Mouse (Mus musculus): Measurements from ENCODE around the gene Ccser2. TPM values are rescaled to one million over a fixed set of nuclear protein-coding genes. Genes with fewer than 3 reads are reported as not detected.
A peak's percentile ranks its signal among the peaks of the same experiment; 100 is the strongest.

The Ccser2 gene
- polyA plus RNA-seq, 1 experiment from 2014 or later: 31.1 TPM

DNA sequence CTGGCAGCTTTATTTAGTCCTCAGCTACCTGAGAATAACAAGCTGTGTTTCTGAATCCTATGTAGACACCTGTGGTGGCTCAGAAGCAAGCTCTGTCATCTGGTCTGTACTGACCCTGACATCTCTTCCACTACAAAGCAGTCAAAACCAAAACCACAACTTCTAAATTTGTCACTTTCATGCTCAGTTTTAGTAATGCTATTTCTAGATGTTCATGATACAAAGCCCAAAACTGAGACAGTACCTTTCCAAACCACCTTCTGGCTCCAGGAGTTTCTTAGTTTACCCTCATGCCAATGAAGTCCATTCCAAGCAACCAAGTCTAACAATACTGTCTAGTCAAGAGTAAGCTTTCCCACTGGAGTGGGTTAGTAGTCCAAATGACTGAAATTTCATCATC, 36.5 kb downstream of the Ccser2 start:
- Histone ChIP-seq H3K36me3 (ENCODE audit: control insufficient read depth, insufficient read depth, low read length) (no peaks in the 10 kb centered on the region; the same call in 1 of the 2 replicates), H3K27me3 (replicated peaks; ENCODE audit: control insufficient read depth, insufficient read depth, low read length) (no peaks in the 10 kb centered on the region), H3K4me1 (replicated peaks; ENCODE audit: control insufficient read depth, insufficient read depth, low read length) (no peaks in the 10 kb centered on the region), H3K27ac (ENCODE audit: low read depth) (no peak overlapping the region), H3K4me3 (ENCODE audit: low read depth, low read length) (no peak overlapping the region), H3K9ac (ENCODE audit: low read length) (no peak overlapping the region), H3K9me3 (ENCODE audit: control insufficient read depth, low read length) (no peaks in the 10 kb centered on the region), H3K4me2 (ENCODE audit: low read length) (no peak overlapping the region)
- ATAC-seq (replicated peaks; ENCODE audit: low FRiP score, low TSS enrichment, low read depth): no peak
- no peak for DNase-seq (ENCODE audit: low spot score)

DNA sequence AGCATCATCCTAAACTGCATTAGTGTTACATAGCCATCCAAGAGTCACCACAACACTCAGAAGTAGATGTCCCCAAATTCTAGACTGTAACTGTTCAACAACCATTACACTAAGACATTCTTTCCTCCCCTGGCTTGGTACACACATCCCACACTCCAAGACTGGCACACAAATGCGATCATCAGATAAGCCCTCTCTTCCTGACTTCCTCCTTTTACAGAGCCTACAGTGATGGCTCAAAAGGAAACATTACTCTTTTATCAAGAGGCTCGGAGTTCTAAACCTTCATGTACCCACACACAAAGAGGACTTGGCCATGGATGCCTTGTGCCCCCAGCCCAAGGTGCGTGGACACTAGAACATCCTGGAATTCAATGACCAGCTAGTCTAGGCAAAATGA, 45.2 kb downstream of the Ccser2 start:
- H3K4me2 ChIP-seq (ENCODE audit: low read length): no peak overlapping the region
- 0 out of 2 replicates have a peak, but pooled peaks cover 7% of the 10 kb centered on the region for H3K4me1 ChIP-seq (replicated peaks; ENCODE audit: control insufficient read depth, insufficient read depth, low read length)
- no peaks in the 10 kb centered on the region for H3K27me3 ChIP-seq (replicated peaks; ENCODE audit: control insufficient read depth, insufficient read depth, low read length)
- DNase-seq (ENCODE audit: low spot score) (no peak), ATAC-seq (replicated peaks; ENCODE audit: low FRiP score, low TSS enrichment, low read depth) (no peak)
- no peaks in the 10 kb centered on the region for H3K9me3 ChIP-seq (ENCODE audit: control insufficient read depth, low read length)
- no peak overlapping the region for H3K9ac ChIP-seq (ENCODE audit: low read length)
- H3K36me3 ChIP-seq (ENCODE audit: control insufficient read depth, insufficient read depth, low read length): no peaks in the 10 kb centered on the region; the same call in 1 of the 2 replicates
- no peak overlapping the region for H3K27ac ChIP-seq (ENCODE audit: low read depth)
- no peak overlapping the region for H3K4me3 ChIP-seq (ENCODE audit: low read depth, low read length)
- WGBS: 91% methylated on average over 3 of the region's 3 CpGs

DNA sequence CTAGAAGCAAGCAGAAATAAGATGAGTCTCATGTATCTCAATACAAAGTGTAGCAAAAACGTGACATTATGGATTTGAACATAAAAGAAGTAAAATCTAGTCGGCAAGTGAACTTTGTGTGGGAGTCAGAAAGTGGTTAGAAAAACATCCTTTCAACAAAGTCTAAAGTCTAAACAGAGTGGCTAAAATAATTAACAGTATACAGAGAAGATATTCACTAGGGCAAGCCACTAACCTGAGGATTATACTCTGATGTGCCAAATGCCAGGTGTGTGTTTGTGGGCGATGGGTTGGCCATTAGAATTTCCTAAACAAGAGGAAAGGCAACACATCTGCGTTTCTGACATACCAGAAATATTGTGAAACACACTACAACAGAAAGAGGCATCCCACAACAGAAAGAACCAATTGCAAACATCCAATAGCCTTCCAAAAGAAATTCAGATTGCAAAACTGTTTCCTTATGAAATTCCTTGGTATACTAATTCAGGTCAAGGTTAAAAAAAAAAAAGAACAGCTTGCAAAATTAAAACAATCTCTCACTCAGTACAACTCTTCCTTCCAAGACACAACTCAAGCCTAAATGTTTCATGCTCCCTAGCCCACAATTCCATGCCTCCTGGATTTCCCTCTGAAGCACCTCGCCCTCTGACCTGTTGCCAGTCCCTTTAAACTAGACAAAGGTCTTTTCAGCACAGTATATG, 47.1 kb downstream of the Ccser2 start:
- no peaks in the 10 kb centered on the region for H3K27me3 ChIP-seq (replicated peaks; ENCODE audit: control insufficient read depth, insufficient read depth, low read length)
- no peak overlapping the region for H3K27ac ChIP-seq (ENCODE audit: low read depth)
- H3K36me3 ChIP-seq (ENCODE audit: control insufficient read depth, insufficient read depth, low read length): peaks cover 5% of the 10 kb centered on the region; the same call in 1 of the 2 replicates
- H3K4me2 ChIP-seq (ENCODE audit: low read length): no peak overlapping the region
- DNase-seq (ENCODE audit: low spot score): no peak
- H3K4me1 ChIP-seq (replicated peaks; ENCODE audit: control insufficient read depth, insufficient read depth, low read length): 0 out of 2 replicates have a peak, but pooled peaks cover 7% of the 10 kb centered on the region
- no peaks in the 10 kb centered on the region for H3K9me3 ChIP-seq (ENCODE audit: control insufficient read depth, low read length)
- H3K4me3 ChIP-seq (ENCODE audit: low read depth, low read length): no peak overlapping the region
- 89% methylated on average over 5 of the region's 5 CpGs for WGBS
- ATAC-seq (replicated peaks; ENCODE audit: low FRiP score, low TSS enrichment, low read depth): no peak
- no peak overlapping the region for H3K9ac ChIP-seq (ENCODE audit: low read length)

DNA sequence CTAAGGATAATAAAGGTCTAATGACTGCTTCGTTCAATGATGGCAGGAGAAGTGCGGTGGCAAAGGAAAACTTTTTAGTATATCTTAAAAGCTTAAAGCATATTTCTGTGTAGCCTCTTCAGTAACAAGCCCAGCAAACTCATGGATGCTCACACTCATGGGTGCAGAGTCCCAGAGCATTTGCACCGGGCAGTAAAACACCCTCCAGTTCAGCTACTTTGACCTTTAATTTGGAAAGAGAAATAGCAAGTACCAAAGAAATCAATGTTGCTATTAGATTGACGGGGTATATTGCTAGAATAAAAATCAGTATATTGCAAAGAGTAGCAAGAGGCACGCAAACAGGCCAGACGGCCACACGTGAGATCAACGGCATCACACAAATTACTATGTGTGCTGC, 48.7 kb downstream of the Ccser2 start:
- WGBS: 92% methylated on average over 8 of the region's 8 CpGs
- Histone ChIP-seq H3K4me1 (replicated peaks; ENCODE audit: control insufficient read depth, insufficient read depth, low read length) (0 out of 2 replicates have a peak, but pooled peaks cover 7% of the 10 kb centered on the region), H3K36me3 (ENCODE audit: control insufficient read depth, insufficient read depth, low read length) (0 out of 2 replicates have a peak, but pooled peaks cover 5% of the 10 kb centered on the region), H3K27me3 (replicated peaks; ENCODE audit: control insufficient read depth, insufficient read depth, low read length) (no peaks in the 10 kb centered on the region), H3K4me3 (ENCODE audit: low read depth, low read length) (no peak overlapping the region), H3K9ac (ENCODE audit: low read length) (no peak overlapping the region), H3K4me2 (ENCODE audit: low read length) (no peak overlapping the region), H3K27ac (ENCODE audit: low read depth) (peak overlapping the region; percentile 89), H3K9me3 (ENCODE audit: control insufficient read depth, low read length) (no peaks in the 10 kb centered on the region)
- ATAC-seq (replicated peaks; ENCODE audit: low FRiP score, low TSS enrichment, low read depth): no peak
- no peak for DNase-seq (ENCODE audit: low spot score)

DNA sequence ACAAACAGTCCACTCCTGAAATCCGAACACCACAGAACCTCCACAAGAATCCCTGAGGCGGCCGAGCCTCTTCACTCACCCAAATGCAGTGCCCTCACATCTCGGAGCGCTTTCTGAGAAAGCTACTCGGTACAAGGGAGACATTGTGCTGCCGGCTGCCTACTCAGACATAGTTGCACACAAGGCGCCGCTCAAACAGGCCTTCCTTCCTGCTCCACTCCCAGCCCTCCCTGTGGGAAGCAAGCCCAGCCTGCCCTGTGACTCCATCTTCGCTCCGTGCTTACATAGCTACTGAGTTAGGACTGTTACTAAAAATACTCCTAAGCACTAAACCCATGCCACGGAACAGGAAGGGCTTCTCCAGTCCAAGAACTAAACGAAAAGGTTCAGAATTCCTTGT, 49.4 kb downstream of the Ccser2 start:
- H3K9me3 ChIP-seq (ENCODE audit: control insufficient read depth, low read length): no peaks in the 10 kb centered on the region
- H3K4me3 ChIP-seq (ENCODE audit: low read depth, low read length): peak overlapping the region; percentile 16
- 0 out of 2 replicates have a peak, but pooled peaks cover 5% of the 10 kb centered on the region for H3K36me3 ChIP-seq (ENCODE audit: control insufficient read depth, insufficient read depth, low read length)
- peak overlapping the region; percentile 37 for H3K4me2 ChIP-seq (ENCODE audit: low read length)
- H3K27me3 ChIP-seq (replicated peaks; ENCODE audit: control insufficient read depth, insufficient read depth, low read length): no peaks in the 10 kb centered on the region
- H3K27ac ChIP-seq (ENCODE audit: low read depth): peak overlapping the region; percentile 89
- 0 out of 2 replicates have a peak, but pooled peaks cover 7% of the 10 kb centered on the region for H3K4me1 ChIP-seq (replicated peaks; ENCODE audit: control insufficient read depth, insufficient read depth, low read length)
- WGBS: 30% methylated on average over 13 of the region's 13 CpGs
- H3K9ac ChIP-seq (ENCODE audit: low read length): 0 out of 2 replicates have a peak overlapping the region, but pooled peaks have one; percentile 27
- ATAC-seq (replicated peaks; ENCODE audit: low FRiP score, low TSS enrichment, low read depth): peak; percentile 74
- peak; percentile 71 for DNase-seq (ENCODE audit: low spot score)

DNA sequence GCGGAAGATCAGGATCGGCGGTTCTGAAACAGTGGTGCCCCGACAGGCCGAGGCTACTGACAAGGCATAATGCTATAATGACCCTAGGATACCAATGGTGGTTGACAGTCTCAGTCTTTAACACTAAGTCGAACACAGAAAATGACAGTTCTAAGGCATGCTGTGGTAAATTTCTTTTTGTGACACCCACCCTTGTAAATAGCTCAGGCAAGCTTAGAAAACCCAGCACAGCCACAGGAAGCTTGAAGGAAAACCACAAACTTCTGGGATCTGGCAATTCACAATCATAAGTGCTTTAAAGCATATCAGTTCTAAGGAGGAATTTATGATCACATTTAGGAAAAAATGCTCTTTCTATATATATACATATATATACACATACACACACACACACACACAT, 53.4 kb downstream of the Ccser2 start:
- Histone ChIP-seq H3K9ac (ENCODE audit: low read length) (no peak overlapping the region), H3K4me2 (ENCODE audit: low read length) (no peak overlapping the region), H3K4me1 (replicated peaks; ENCODE audit: control insufficient read depth, insufficient read depth, low read length) (0 out of 2 replicates have a peak, but pooled peaks cover 7% of the 10 kb centered on the region), H3K27me3 (replicated peaks; ENCODE audit: control insufficient read depth, insufficient read depth, low read length) (no peaks in the 10 kb centered on the region), H3K4me3 (ENCODE audit: low read depth, low read length) (no peak overlapping the region), H3K27ac (ENCODE audit: low read depth) (no peak overlapping the region), H3K36me3 (ENCODE audit: control insufficient read depth, insufficient read depth, low read length) (0 out of 2 replicates have a peak, but pooled peaks cover 5% of the 10 kb centered on the region), H3K9me3 (ENCODE audit: control insufficient read depth, low read length) (no peaks in the 10 kb centered on the region)
- 97% methylated on average over 6 of the region's 6 CpGs for WGBS
- ATAC-seq (replicated peaks; ENCODE audit: low FRiP score, low TSS enrichment, low read depth) (no peak), DNase-seq (ENCODE audit: low spot score) (no peak)

DNA sequence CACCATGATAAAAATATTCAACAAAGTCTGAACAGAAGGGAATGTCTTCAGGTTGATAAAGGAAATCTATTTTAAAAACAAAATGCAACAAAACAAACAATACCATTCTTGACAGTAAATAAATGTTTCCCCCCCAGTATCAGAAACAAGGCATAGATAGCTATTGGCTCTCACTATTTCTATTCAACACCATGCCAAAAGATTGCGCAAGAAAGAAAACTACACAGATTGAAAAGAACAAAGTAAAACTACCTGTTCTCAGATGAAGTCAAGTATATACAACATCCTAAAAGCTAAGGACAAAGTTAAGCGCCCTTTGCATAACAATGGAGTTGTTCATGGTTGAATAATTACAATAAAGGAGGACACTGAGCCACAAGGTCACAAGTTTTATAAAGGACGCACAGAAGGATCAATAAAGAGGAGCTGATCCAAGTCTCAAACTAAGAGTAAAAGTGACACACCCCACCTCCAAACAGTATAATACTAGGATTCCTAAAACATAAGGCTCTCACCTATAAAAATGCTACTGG, 54.0 kb downstream of the Ccser2 start:
- H3K4me2 ChIP-seq (ENCODE audit: low read length): no peak overlapping the region
- no peak for DNase-seq (ENCODE audit: low spot score)

DNA sequence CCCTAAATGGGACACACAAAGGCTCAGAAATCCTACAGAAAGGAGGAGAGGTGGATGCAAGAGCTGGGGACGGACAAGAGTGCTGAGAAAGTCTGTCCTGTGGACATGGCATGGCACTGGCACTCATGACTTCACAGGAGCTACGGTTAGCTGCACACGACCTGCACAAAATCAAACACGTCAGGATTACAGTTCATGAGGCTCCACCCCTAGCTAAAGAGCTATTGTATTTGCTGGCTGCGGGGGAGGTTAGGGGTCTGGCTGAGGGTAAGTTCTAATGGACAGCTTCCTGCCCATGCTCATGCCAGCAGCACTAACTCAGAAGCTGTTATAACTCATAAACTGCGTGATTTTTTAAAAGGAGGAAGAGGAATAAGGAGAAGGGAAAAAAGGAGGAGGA, 56.8 kb downstream of the Ccser2 start:
- Histone ChIP-seq H3K27me3 (replicated peaks; ENCODE audit: control insufficient read depth, insufficient read depth, low read length) (no peaks in the 10 kb centered on the region), H3K9ac (ENCODE audit: low read length) (no peak overlapping the region), H3K9me3 (ENCODE audit: control insufficient read depth, low read length) (no peaks in the 10 kb centered on the region), H3K27ac (ENCODE audit: low read depth) (no peak overlapping the region), H3K4me3 (ENCODE audit: low read depth, low read length) (no peak overlapping the region), H3K36me3 (ENCODE audit: control insufficient read depth, insufficient read depth, low read length) (peaks cover 9% of the 10 kb centered on the region; the same call in 1 of the 2 replicates), H3K4me2 (ENCODE audit: low read length) (no peak overlapping the region), H3K4me1 (replicated peaks; ENCODE audit: control insufficient read depth, insufficient read depth, low read length) (no peaks in the 10 kb centered on the region)
- DNase-seq (ENCODE audit: low spot score) (no peak), ATAC-seq (replicated peaks; ENCODE audit: low FRiP score, low TSS enrichment, low read depth) (no peak)
- WGBS: 37% methylated on average over 6 of the region's 6 CpGs

More for the DNA sequence above, 54.0 kb downstream of the Ccser2 start:
- Histone ChIP-seq H3K9ac (ENCODE audit: low read length) (no peak overlapping the region), H3K27ac (ENCODE audit: low read depth) (no peak overlapping the region), H3K36me3 (ENCODE audit: control insufficient read depth, insufficient read depth, low read length) (0 out of 2 replicates have a peak, but pooled peaks cover 5% of the 10 kb centered on the region), H3K4me1 (replicated peaks; ENCODE audit: control insufficient read depth, insufficient read depth, low read length) (0 out of 2 replicates have a peak, but pooled peaks cover 6% of the 10 kb centered on the region), H3K4me3 (ENCODE audit: low read depth, low read length) (no peak overlapping the region), H3K9me3 (ENCODE audit: control insufficient read depth, low read length) (no peaks in the 10 kb centered on the region), H3K27me3 (replicated peaks; ENCODE audit: control insufficient read depth, insufficient read depth, low read length) (no peaks in the 10 kb centered on the region)
- WGBS: 89% methylated on average over 3 of the region's 3 CpGs
- ATAC-seq (replicated peaks; ENCODE audit: low FRiP score, low TSS enrichment, low read depth): no peak

Data from intestine, embryonic 14.5 days (tissue).